Mouse (Mus musculus) mature B cell (primary cell): Measurements from ENCODE around the gene Fam102a.

Source experiments
- in situ Hi-C: fragments of 300-500 bp; cut with MboI; formaldehyde crosslinking; loops from 2 replicates; pipeline ENCODE4 v1.14.3; 2019

Gene Fam102a

GRCm38 (mm10) chr2:32608778-32609435 lies 73.8 kb downstream of the Fam102a start:
- in situ Hi-C loops = no loop called here

DNA sequence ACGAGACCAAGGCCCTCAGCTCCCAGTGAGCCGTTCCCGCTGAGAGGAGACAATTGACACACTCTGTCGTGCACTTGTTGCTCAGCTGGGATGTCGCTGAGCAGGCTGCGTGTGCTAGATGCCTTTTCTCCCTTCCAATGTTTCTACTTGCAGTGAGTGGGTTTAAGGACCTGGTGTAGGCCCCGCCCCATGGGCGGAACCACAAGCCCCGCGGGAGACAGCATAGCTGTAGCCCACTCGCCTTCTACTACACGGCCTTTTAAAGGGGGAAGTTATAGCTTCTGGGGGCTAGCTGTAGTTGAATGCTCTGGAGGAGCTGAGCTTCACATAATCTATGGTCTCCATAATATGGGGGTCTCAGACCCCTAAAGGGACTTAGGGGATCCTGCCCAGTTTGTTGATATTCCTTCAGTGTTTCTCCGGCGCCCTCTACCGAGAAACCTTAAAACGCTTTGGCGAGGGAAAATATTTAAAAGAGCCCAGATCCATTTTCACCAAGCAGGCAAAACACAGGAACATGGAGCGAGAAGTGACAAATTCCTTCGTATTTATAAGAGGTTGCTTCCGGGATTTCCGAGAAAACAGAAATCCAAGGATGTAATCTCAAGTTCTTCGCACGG lies 75.6 kb downstream of the Fam102a start:
- in situ Hi-C loops = no loop called here

DNA sequence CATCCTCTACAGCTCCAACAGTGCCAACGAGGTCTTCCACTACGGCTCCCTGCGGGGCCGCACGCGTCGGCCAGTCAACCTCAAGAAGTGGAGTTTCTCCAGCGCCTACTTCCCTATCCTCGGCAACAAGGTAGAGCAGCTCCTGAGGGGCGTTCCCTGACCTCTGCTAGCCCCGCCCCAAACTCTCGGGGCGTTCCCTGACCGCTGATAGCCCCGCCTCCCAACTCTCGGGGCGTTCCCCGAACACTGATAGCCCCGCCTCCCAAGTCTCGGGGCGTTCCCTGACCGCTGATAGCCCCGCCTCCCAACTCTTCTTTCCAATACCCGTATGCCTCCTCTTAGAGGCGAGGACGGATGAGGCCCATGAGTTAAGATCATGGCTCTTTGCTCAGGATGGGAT lies 77.1 kb downstream of the Fam102a start:
- in situ Hi-C loops = no loop called here

DNA sequence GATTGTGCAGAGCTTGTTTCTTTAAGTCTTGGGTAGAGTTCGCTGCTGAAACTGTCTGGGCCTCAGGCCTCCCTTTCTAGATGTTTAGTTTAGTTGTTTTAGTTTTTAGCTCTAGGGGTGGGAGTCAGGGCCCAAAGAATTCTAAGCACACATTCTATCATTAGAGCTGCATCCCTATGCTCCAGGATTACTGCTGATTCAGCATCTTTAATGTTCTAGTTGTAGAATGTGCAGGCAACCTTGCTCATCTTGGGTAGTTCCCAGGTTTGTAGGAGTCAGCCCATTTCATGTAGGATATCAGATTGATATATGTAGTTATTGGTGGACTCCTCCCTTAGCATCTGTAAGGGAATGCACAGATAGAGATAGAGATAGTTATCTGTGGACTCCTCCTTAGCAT lies 82.0 kb downstream of the Fam102a start:
- in situ Hi-C loops = no loop called here

GRCm38 (mm10) chr2:32617601-32618000 lies 82.5 kb downstream of the Fam102a start:
- in situ Hi-C loops = no loop called here

- in situ Hi-C loops = no loop called here
Measured at GRCm38 (mm10) chr2:32618051-32618450, 82.9 kb downstream of the Fam102a start.
